Mouse (Mus musculus): ENCODE data around the gene Egln2. TPM values are rescaled to one million over a fixed set of nuclear protein-coding genes. Genes with fewer than 3 reads are reported as not detected.

Gene Egln2
- polyA plus RNA-seq, 1 experiment from 2014 or later = 48.4 TPM

- Histone ChIP-seq H3K4me1 (ENCODE audit: control insufficient read depth, insufficient read depth, low read length) (peaks cover 46% of the 10 kb centered on the region), H3K36me3 (ENCODE audit: control insufficient read depth, insufficient read depth) (peaks cover 22% of the 10 kb centered on the region), H3K9me3 (replicated peaks; ENCODE audit: control insufficient read depth, low read length) (no peaks in the 10 kb centered on the region), H3K4me2 (ENCODE audit: low read depth, low read length) (peak overlapping the region; percentile 73), H3K4me3 (ENCODE audit: low read length) (peak overlapping the region; percentile 73), H3K27me3 (ENCODE audit: control insufficient read depth, insufficient read depth, low read length) (no peaks in the 10 kb centered on the region), H3K27ac (ENCODE audit: low read length) (peak overlapping the region; percentile 96), H3K9ac (ENCODE audit: low read length) (peak overlapping the region; percentile 85)
- ATAC-seq (replicated peaks; ENCODE audit: extremely low read depth, insufficient read depth, low FRiP score) = peak; percentile 82
- WGBS = 0% methylated on average over 34 of the region's 43 CpGs
Measured at GRCm38 (mm10) chr7:27166229-27166613, 381 bp downstream of the Egln2 start.

- 4% methylated on average over 8 of the region's 8 CpGs for WGBS
- H3K27ac ChIP-seq (ENCODE audit: low read length) = peak overlapping the region; percentile 96
Measured at GRCm38 (mm10) chr7:27165696-27166095, 906 bp downstream of the Egln2 start.

DNA sequence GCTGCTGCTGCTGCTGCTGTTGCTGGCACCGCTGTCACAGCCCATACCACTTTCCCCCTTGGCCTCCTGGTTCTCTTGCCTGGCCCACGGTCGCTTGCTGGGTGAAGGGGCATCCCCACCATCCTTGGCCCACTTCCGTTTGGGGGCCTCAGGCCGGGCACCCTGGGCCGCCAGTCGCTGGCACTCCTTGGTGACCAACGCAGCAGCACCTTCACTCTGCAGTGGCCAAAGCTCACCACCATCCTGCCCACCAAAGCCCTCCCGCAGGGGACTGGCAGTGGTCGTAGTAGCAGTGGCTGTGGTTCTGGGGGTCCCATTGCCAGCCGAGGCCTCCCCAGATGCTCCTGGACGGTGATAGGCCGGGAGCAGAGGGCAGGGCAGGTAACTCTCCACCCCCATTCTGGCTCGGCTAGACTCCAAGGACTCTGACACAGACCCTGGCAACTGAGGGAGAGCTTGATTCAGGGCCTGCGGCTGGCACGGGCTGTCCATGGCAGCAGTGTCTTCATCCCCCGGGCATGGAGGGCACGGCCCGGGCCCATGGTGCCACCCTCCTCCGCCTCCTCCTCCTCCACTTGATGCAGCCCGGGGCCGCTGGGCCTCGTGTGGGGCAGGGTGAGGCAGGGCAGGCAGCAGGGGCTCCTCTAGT, 1.5 kb downstream of the Egln2 start:
- 67% methylated on average over 23 of the region's 23 CpGs for whole genome bisulfite sequencing
- H3K27me3 ChIP-seq (ENCODE audit: control insufficient read depth, insufficient read depth, low read length) = no peaks in the 10 kb centered on the region

More at GRCm38 (mm10) chr7:27165696-27166095, 906 bp downstream of the Egln2 start:
- no peaks in the 10 kb centered on the region for H3K9me3 ChIP-seq (replicated peaks; ENCODE audit: control insufficient read depth, low read length)
- H3K4me2 ChIP-seq (ENCODE audit: low read depth, low read length) = peak overlapping the region; percentile 73
- peaks cover 49% of the 10 kb centered on the region for H3K4me1 ChIP-seq (ENCODE audit: control insufficient read depth, insufficient read depth, low read length)
- ATAC-seq (replicated peaks; ENCODE audit: extremely low read depth, insufficient read depth, low FRiP score) = no peak
- peaks cover 19% of the 10 kb centered on the region for H3K36me3 ChIP-seq (ENCODE audit: control insufficient read depth, insufficient read depth)
- peak overlapping the region; percentile 73 for H3K4me3 ChIP-seq (ENCODE audit: low read length)
- H3K27me3 ChIP-seq (ENCODE audit: control insufficient read depth, insufficient read depth, low read length) = no peaks in the 10 kb centered on the region
- H3K9ac ChIP-seq (ENCODE audit: low read length) = peak overlapping the region; percentile 85

GRCm38 (mm10) chr7:27164112-27164947, 2.3 kb downstream of the Egln2 start:
- 78% methylated on average over 33 of the region's 33 CpGs for WGBS
- no peak for ATAC-seq (replicated peaks; ENCODE audit: extremely low read depth, insufficient read depth, low FRiP score)
- Histone ChIP-seq H3K9me3 (replicated peaks; ENCODE audit: control insufficient read depth, low read length) (no peaks in the 10 kb centered on the region), H3K27ac (ENCODE audit: low read length) (no peak overlapping the region), H3K4me1 (ENCODE audit: control insufficient read depth, insufficient read depth, low read length) (peaks cover 55% of the 10 kb centered on the region), H3K4me2 (ENCODE audit: low read depth, low read length) (peak overlapping the region; percentile 73), H3K4me3 (ENCODE audit: low read length) (peak overlapping the region; percentile 73), H3K9ac (ENCODE audit: low read length) (peak overlapping the region; percentile 85; the same call in 1 of the 2 replicates), H3K27me3 (ENCODE audit: control insufficient read depth, insufficient read depth, low read length) (no peaks in the 10 kb centered on the region), H3K36me3 (ENCODE audit: control insufficient read depth, insufficient read depth) (peaks cover 16% of the 10 kb centered on the region)

More for the DNA sequence above, 1.5 kb downstream of the Egln2 start:
- H3K9me3 ChIP-seq (replicated peaks; ENCODE audit: control insufficient read depth, low read length) = no peaks in the 10 kb centered on the region
- no peak overlapping the region for H3K27ac ChIP-seq (ENCODE audit: low read length)
- H3K36me3 ChIP-seq (ENCODE audit: control insufficient read depth, insufficient read depth) = peaks cover 14% of the 10 kb centered on the region
- peak overlapping the region; percentile 85 for H3K9ac ChIP-seq (ENCODE audit: low read length)
- peak overlapping the region; percentile 73 for H3K4me2 ChIP-seq (ENCODE audit: low read depth, low read length)
- peak overlapping the region; percentile 73 for H3K4me3 ChIP-seq (ENCODE audit: low read length)
- no peak for ATAC-seq (replicated peaks; ENCODE audit: extremely low read depth, insufficient read depth, low FRiP score)
- H3K4me1 ChIP-seq (ENCODE audit: control insufficient read depth, insufficient read depth, low read length) = peaks cover 55% of the 10 kb centered on the region

- Histone ChIP-seq H3K4me1 (ENCODE audit: control insufficient read depth, insufficient read depth, low read length) (peaks cover 55% of the 10 kb centered on the region), H3K9me3 (replicated peaks; ENCODE audit: control insufficient read depth, low read length) (no peaks in the 10 kb centered on the region), H3K27me3 (ENCODE audit: control insufficient read depth, insufficient read depth, low read length) (no peaks in the 10 kb centered on the region), H3K27ac (ENCODE audit: low read length) (no peak overlapping the region), H3K36me3 (ENCODE audit: control insufficient read depth, insufficient read depth) (peaks cover 25% of the 10 kb centered on the region), H3K4me2 (ENCODE audit: low read depth, low read length) (peak overlapping the region; percentile 73), H3K4me3 (ENCODE audit: low read length) (no peak overlapping the region), H3K9ac (ENCODE audit: low read length) (peak overlapping the region; percentile 42)
- ATAC-seq (replicated peaks; ENCODE audit: extremely low read depth, insufficient read depth, low FRiP score) = no peak
- WGBS = 57% methylated on average over 5 of the region's 5 CpGs
Measured at GRCm38 (mm10) chr7:27163450-27163805, 3.2 kb downstream of the Egln2 start.

DNA sequence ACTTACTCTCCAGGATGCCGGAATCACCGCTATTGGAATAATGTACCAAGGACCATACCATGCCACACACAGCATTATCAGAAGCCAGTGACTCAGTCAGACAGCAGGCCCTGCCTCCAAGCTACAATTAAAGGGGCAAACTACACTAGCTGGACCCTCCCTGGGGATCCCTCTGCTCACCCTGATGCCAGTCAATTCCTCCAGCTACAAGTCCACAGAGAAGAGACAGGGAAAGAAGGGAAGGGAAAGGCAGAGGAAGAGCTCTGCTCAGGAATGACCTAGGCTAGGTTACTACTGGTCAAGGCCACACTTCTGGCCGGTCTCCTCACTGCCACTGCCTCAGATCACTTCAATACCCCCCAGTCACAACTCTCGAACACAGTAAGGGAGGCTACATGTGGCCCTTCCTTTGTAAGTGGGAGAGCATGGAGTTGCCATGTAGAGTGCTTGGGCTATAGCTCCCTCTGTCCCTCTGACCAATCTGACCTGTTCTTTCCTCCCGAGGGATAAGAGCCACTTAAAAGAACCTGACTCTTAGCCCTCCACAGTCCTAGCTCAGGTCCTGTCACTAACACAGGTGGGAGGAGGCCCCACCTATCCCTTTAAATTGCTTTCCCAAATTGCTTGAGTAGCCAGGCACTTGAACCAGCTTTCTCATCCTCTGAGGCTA, 3.7 kb downstream of the Egln2 start:
- H3K36me3 ChIP-seq (ENCODE audit: control insufficient read depth, insufficient read depth) = peaks cover 30% of the 10 kb centered on the region
- no peak overlapping the region for H3K4me3 ChIP-seq (ENCODE audit: low read length)
- ATAC-seq (replicated peaks; ENCODE audit: extremely low read depth, insufficient read depth, low FRiP score) = no peak
- H3K9ac ChIP-seq (ENCODE audit: low read length) = peak overlapping the region; percentile 42
- 79% methylated on average over 5 of the region's 5 CpGs for WGBS
- H3K4me1 ChIP-seq (ENCODE audit: control insufficient read depth, insufficient read depth, low read length) = peaks cover 55% of the 10 kb centered on the region
- no peaks in the 10 kb centered on the region for H3K9me3 ChIP-seq (replicated peaks; ENCODE audit: control insufficient read depth, low read length)
- no peaks in the 10 kb centered on the region for H3K27me3 ChIP-seq (ENCODE audit: control insufficient read depth, insufficient read depth, low read length)
- no peak overlapping the region for H3K27ac ChIP-seq (ENCODE audit: low read length)
- peak overlapping the region; percentile 73 for H3K4me2 ChIP-seq (ENCODE audit: low read depth, low read length)

GRCm38 (mm10) chr7:27161744-27162143, 4.9 kb downstream of the Egln2 start:
- H3K9me3 ChIP-seq (replicated peaks; ENCODE audit: control insufficient read depth, low read length) = no peaks in the 10 kb centered on the region
- ATAC-seq (replicated peaks; ENCODE audit: extremely low read depth, insufficient read depth, low FRiP score) = no peak
- no peak overlapping the region for H3K4me2 ChIP-seq (ENCODE audit: low read depth, low read length)
- no peak overlapping the region for H3K27ac ChIP-seq (ENCODE audit: low read length)
- H3K4me3 ChIP-seq (ENCODE audit: low read length) = no peak overlapping the region
- 72% methylated on average over 4 of the region's 4 CpGs for WGBS
- H3K9ac ChIP-seq (ENCODE audit: low read length) = no peak overlapping the region
- H3K36me3 ChIP-seq (ENCODE audit: control insufficient read depth, insufficient read depth) = peaks cover 39% of the 10 kb centered on the region
- H3K27me3 ChIP-seq (ENCODE audit: control insufficient read depth, insufficient read depth, low read length) = no peaks in the 10 kb centered on the region
- peaks cover 50% of the 10 kb centered on the region for H3K4me1 ChIP-seq (ENCODE audit: control insufficient read depth, insufficient read depth, low read length)

GRCm38 (mm10) chr7:27160921-27161320, 5.7 kb downstream of the Egln2 start:
- Histone ChIP-seq H3K9me3 (replicated peaks; ENCODE audit: control insufficient read depth, low read length) (no peaks in the 10 kb centered on the region), H3K36me3 (ENCODE audit: control insufficient read depth, insufficient read depth) (peaks cover 39% of the 10 kb centered on the region), H3K9ac (ENCODE audit: low read length) (no peak overlapping the region), H3K27ac (ENCODE audit: low read length) (no peak overlapping the region), H3K4me1 (ENCODE audit: control insufficient read depth, insufficient read depth, low read length) (peaks cover 50% of the 10 kb centered on the region), H3K4me3 (ENCODE audit: low read length) (no peak overlapping the region), H3K4me2 (ENCODE audit: low read depth, low read length) (no peak overlapping the region), H3K27me3 (ENCODE audit: control insufficient read depth, insufficient read depth, low read length) (no peaks in the 10 kb centered on the region)
- no peak for ATAC-seq (replicated peaks; ENCODE audit: extremely low read depth, insufficient read depth, low FRiP score)
- WGBS = 84% methylated on average over 3 of the region's 3 CpGs

Data from heart, embryonic 16.5 days (tissue).